Mouse (Mus musculus) megakaryocyte progenitor cell, adult 5-6 weeks (primary cell): ENCODE results near the gene Grap. TPM values are rescaled to one million over a fixed set of nuclear protein-coding genes. Genes with fewer than 3 reads are reported as not detected.
"Not testable (repeated sequence)": the region's sequence is repeated elsewhere in the genome, so short reads cannot be mapped to it uniquely, and the experiment has no call there.

Source experiments
- ATAC-seq: replicated peaks from 2 replicates; pipeline ENCODE4 v1.8.0; 2016; ENCODE audit warnings: mild to moderate bottlenecking, moderate TSS enrichment, inconsistent platforms; ENCODE audit not compliant: poor library complexity
- total RNA-seq, 2 experiments: library from RNA; stranded (forward) in 1 of 2; stranded (reverse) in 1 of 2; fragments of 157-497, 149-512 nt in 1 of 2; fragments of 200-1000 nt in 1 of 2; gene quantifications; 2 replicates each; pipeline versions ENCODE4 v1.2.3 to v1.2.4; 2015 to 2017

Gene Grap
- total RNA-seq, 2 experiments from 2014 or later = 0.07 to 0.37 TPM

DNA sequence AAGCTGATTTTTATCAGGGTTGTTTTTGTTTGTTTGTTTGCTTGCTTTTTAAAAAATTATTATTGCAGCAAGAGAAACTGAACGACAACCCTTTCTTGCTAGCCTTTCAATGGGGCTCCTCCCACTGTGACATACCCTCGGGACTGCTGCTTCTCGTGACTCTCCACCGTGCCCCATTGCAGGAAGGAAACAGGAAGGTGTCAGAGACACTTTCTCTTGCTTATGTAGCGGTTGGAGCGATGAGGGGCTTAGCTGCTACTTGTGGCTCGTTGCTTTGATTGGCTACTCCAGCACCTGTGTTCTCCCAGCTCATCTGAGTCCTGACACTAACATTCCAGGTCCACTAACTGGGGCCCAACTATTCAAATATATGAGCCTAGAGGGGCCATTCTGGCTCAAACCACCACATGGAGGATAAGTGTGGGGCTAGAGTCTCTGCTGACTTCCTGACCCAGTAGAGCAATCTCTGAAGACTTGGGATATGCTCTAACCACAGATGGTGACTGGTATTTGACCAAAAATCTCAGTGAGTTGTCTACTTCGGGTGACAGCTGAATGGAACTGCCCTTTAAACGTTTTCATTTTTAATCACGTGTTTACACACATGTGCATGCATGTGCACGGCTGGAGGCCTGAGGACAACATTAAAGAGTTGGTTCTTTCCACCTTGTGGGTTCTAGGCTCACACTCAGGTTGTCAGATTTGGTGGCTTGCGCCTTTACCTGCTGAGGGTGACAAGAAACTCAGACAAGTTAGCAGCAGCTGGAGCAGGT is 14.1 kb upstream of the Grap start:
- no peak for ATAC-seq

DNA sequence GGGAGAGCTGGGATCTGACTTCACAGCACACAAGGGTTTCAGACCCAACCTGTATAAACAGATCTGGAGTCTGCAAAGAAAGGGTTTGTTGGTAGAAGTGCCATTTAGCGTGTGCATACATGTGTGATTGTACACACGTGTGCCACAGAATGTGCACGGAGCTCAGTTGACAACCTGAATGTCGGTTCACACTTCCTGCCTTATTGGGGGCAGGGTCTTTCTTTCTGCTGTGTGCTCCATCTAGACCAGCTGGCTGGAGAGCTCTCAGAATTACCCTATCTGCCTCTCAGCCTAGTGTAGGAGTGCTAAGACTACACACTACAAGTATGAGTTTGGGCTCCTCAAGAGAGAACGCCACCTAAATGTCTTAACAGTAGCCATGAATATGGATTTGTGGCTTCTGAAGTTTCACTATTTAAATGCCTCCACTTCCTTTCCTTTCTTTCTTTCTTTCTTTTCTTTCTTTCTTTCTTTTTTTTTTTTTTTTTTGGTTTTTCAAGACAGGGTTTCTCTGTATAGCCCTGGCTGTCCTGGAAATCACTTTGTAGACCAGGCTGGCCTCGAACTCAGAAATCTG is 13.4 kb upstream of the Grap start:
- ATAC-seq = no peak

DNA sequence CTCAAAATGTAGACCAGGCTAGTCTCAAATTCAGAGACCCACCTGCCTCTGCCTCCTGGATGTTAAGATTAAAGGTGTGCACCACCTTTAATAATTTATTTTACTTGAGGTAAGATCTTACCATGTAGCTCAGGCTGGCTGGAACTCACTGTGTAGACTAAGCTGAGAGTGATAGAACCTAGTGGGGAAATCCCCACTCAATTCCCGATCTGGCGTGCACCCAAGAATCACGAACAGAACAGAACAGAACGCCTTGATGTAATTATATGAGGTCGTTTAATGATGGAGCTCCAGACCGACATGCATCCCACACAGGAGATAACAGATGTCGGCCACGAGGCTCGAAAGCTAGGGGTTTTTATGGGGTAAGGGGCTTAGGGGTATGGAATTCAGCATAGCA is 12.5 kb upstream of the Grap start:
- not testable (repeated sequence) for ATAC-seq

DNA sequence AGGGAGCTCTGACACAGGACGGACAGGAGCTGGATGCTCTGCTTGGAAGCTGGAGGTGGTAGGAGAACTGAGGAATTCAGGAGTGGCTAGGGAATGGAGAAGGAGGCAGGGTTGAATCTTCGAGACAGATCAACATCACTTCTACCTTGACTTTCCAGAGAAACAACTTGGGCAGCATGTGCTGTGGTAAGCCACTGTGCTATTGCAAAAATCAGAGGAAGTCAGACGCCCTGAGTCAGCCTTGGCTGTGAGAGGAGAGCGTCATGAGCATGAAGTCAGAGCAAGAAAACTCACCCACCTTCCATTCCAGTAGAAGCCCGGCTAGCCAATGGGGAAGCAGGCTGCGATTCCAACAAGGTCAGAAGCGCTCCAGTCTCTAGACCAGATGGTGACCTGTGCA is 11.0 kb upstream of the Grap start:
- no peak for ATAC-seq

DNA sequence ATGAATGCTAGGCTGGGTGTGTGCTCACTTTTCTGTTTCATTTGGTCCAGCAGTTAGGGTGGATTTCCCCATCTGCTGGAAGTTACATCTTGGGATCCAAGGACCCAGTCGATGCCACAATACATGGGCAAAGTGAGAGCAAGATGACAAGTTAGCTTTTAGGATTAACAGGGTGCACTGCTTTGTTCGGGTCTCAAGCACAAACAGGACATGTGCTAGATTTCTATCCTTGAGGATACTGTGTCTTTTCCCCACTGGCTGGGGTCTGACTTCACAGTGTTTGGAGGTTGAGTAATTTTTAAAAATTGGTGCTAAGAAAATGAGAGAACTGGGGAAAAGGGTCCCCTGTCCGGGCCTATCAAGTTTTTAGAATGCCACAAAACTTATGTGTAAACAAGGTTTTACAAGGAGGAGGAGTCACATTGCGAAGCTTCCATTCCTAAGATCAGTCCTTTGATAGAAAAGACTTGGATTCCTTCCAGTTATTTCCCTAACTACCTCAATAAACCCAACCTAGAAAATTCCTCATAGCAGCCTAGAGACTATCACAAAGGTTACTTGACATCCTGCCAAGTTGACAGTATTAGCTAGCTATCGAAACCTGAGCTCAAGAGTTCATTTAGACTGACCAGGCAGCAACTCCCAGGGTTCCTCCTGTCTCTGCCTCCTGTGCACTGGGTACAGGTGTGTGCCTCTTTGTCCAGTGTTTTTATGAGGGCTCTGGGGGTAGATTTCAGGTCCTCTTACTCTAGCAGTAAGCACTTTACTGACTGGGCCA is 9.7 kb upstream of the Grap start:
- ATAC-seq = no peak

DNA sequence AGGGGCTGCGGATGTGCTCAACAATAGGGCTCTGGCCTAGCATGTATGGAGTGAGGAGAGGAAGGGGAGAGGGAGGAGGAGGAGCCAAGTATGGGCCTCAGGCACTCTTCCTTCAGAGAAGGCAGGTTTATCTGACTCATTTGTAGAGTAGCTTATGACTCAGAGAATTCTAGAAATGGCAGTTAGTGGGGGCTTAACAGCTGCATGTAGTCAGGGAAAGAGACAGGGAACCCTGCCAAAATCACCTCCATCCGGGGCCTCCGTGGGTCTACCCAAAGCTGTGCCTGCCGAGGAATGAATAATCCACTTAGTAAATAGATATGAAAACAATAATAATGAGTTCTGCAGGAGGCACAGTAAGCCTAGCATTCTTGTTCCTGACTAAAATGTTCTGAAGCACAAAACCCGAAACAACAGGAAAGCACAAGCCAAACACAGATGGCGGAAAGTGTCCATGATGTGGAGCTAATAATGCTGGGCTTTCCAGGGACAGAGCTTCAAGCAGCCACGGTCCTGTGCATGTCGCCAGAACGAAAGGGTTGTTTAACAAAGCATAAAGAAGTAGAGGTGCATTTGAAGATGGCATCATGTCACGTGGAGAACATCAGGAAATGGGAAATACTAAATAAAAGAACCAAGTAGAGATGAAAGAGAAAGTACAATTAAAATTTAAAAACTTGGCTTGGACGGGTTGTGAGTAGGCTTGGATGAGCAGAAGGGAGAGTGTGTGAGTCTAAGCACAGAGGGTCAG is 8.3 kb upstream of the Grap start:
- no peak for ATAC-seq

DNA sequence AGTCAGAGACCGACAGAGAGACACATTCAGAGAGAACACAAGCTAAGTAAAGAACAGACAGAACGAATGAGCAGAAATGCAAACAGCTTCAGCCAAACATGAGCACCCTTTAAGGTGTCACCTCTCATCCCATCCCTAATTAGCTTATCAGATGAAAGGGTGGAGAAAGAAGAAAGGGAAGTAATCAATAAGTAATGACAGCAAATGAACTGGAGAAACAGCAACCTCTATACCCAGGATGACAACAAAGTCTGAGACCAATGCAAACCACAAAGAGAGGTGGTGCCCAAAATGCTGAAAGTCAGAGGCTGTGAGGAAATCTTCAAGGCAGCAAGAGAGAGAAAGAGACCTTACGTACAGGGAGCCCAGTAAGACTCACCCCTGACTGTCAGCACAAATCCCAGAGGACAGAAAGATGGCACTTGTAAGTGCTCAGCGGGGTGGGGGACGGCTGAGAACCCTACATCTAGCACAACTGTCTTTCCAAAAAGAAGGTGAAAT is 7.7 kb upstream of the Grap start:
- no peak for ATAC-seq

DNA sequence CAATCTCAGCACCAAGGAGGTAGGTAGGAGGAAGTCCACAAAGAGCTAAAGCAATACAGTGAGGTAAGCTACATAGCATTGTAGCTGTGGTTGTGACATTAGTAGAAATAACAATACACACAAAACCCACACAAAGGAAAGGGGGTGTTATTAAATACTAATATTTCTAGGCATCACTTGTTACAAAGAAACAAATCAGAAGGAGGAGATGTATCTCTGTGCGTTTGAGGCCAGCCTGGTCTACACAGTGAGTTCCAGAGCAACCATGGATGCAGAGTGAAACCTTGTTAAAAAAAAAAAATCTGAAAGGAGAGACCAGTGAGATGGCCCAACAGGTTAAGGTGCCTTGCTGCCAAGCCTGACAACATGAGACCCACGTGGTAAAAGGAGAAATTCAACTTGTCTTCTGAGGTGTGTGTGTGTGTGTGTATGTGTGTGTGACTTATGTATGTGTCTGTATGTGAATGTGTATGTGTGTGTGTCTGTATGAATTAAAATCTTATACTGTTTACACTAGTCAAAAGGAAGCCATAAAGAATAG is 6.5 kb upstream of the Grap start:
- no peak for ATAC-seq

DNA sequence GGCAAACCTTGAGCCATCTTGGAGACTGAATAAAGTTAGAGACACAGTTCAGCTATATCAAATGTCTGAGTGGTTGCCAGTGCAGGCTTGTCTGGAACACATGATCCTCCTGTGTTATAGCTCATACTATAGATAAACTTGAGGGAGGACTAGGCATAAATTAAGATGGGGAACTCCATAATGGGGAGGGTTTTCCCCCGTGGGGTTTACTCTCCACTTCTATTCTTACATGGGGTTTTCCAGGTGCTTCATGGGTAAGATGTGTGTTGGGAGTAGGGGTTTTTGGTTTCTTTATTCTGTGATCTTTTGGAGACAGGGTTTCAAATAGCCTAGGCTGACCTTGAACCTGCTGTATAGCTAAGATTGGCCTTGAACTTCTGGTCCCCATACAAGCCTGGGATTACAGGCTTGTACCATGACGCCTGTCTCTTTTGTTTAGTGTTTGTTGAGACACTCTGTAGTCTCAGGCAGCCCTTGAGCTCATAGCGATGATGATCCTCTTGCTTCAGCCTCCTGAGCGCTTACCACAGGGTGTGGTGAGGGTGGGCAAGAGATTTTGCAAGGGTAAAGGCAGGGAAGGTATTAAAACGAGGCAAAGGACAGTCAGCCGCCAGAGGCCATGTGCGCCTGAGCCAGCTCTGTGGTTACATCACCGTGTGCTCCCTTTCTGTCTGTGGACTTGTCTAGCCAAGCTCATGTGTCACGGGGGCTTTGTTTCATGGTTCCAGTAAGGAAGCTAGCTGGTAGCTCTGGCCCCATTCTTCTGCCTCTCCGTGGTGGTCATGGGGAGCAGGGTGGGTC is 5.8 kb upstream of the Grap start:
- no peak for ATAC-seq

DNA sequence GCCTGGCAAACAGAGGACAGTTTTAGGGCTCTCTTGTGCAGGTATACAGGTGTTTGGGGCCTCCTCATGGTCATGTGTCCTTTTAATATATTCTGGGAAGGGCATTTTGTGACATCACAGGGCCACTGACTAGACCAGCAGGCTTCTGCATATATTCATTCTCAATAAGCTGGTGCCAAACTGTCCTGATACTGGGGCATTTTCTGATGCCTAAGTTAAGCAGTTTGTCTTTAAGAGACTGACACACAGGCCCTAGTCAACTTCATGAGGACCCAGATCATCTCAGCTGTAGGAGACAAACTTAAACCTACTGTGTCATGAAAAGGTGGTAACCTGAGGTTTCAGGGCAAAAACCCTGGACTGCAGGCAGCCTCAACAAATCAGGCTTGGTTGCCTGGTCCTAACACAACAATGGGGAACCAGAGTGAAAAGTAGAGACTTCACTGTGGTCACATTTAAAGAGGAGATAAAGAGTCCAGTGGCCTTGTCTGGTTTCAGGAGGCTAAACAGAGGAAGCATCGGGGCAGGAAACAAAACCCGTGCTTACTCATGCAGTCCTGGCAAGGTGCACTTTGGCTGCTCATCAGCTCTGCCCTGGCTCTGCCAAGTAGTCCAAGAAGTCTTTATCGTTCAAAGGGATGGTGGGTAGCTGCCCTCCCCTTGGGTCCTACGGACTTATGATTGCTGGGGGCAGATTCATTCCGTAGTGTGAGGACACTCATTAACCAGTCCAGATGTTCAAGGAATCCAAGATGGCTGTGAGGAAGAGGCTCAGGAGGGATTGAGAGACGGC is 4.9 kb upstream of the Grap start:
- ATAC-seq = peak; percentile 23; the same call in 1 of the 2 replicates

DNA sequence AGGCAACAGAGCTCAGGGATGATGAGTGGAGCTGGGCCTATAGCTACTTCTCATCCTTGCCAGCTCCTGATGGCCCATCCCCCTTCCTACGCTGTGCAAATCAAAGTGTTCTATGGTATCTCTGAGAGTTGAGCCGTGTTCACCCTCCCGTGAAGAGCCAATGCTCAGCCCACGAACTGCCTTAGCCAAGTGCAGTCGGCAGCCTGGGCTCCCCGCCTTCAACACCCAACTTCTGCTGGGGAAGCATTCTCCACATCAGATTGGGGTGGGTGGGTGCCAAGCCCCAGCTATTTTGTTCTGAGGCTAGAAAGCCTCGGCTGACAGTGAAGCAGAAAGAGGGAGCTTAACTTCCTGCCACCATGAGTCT is 4.3 kb upstream of the Grap start:
- ATAC-seq = no peak

DNA sequence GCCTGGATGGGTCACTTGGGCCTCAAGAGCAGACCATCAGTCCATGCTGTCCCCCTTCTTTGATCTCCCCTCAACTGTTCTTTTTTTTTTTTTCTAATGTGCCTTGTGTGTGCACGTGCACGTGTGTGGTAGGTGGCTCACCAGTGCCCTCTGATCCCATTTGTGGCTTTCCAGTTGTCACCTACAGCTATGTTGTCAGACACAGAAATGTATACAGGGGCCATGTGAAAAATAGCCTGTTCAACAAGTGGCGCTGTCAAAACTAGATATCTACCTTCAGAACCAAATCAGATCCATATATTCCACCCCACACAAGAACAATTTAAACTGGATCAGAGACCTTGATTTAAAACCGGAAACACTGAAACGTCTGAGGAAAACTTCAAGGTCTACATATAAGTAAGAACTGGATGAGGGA is 3.9 kb upstream of the Grap start:
- ATAC-seq = no peak

DNA sequence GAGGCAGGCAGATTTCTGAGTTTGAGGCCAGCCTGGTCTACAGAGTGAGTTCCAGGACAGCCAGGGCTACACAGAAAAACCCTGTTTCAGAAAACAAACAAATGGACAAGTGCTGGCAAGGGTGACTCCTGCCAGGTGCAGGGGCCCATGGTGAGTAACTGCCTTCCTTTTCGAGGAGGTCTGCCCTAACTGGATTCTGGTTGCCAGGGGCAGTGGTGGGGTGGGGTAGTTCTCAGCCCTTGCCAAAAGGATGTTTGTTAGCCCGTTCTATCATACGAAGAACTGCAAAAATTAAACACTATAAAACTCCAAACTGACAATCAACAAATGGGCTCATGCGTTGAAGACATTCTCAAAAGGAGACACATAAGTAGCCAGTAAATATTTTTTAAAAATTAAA is 3.4 kb upstream of the Grap start:
- no peak for ATAC-seq

DNA sequence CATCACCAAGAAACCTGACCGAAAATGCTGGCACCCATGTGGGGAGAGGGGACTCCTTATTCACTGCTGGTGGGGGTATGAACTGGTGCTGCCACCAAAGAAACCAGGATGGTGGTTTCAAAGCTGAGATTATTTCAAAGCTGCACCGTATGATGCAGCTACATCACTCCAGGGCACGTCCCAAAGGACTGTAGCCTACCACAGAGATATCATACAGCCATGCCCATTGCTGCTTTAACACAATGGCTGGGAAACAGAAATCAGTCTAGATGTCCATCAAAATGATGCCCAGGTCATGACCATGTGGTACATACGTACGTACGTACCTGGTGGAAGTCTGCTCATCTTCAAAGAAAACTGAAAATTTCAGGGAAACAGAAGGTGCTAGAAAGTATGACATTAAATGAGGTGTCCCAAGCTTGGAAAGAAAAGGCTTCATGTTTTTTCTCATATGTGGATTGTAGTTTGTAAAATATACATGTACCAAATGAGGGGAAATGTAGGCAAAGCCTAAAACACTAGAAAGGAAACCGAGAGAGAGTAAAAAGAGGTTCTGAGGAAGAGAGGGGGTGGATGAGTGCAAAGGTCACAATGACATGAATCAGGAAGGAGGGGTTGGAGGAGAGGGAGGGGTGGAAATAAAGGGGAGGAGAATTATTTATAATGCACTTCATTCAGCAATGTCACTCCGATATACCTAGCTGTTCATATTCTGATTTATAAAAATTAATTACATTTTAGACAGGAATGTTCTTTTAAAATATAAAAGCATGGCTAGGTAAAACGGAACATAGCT is 2.4 kb upstream of the Grap start:
- ATAC-seq = no peak

DNA sequence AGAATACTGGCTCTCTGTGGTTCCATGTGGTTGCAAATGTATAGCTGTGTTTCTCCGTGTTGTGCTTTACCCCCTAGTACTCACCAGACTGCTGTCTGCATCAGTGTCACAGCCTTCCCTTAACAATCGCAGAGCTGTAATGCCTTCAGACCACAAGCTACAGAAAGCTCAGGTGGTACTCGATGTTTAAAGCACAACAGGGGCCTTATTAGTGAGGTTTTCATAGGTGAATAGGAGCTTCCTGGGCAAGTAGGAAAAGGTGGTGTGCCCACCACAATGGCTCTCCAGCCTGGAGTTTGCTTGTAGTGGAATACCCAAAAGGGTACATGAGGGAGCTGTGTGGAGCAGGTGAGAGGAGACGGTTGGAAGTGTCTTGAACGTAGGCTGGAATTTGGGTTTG is 849 bp upstream of the Grap start:
- no peak for ATAC-seq

DNA sequence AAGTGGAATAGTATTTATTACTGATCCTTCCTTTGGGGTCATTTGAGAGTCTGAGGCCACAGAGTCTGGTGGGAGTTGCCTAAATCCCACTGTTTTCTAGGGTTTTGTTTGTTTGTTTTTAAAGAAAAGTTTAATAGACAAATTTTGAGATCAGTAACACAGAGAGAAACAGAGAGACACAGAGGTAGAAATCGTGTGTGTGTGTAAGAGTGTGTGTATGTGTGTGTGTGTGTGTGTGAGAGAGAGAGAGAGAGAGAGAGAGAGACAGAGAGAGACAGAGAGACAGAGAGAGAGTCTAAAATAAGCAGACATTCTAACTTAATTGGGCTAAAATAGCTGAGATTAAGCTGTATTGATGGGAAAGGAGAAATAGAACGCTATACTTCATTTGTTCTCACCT is 503 bp downstream of the Grap start:
- no peak for ATAC-seq

DNA sequence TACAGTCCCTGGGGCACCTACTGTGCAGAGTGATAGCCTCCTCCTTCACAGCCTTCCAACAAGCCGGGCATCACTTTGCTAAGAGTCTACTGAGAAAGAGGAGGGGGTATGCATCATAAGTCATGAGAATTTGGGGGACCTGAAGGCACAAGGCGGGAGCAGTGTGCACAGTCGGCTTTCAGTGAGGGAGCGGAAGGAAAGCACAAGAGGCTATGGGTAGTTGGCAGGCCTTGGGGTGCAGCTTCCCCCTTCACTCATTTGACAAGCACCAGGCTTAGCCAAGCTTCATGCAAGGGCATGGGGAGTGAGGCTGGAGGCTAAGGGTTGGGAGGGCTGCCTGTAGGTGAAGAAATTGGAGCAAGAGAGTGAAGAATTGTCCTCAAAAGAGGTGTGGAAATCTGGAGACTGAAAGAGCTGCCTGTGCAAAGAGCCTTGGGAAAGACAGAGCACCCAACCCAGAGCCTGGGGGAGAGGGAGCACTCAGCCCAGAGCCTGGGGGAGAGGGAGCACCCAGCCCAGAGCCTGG is 1.8 kb downstream of the Grap start:
- ATAC-seq = no peak

DNA sequence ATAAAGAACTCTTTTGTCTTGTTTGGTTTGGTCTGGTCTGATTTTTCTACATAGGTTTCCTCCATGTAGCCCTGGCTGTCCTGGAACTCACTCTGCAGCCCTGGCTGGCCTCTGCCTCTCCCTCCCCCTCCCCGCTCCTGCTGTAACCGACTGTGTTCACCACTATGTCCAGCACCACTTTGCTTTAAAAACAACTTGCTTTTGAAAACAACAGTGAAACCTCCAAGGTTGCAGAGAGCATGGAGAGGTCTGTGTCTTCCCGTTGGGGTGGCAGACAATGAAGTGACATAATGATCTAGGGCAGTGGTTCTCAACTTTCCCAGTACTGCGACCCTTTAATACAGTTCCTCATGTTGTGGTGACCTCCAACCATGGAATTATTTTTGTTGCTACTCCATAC is 2.6 kb downstream of the Grap start:
- no peak for ATAC-seq
